Mouse (Mus musculus): ENCODE data around the gene Glt1d1. TPM values are rescaled to one million over a fixed set of nuclear protein-coding genes. Genes with fewer than 3 reads are reported as not detected.
A peak's percentile ranks its signal among the peaks of the same experiment; 100 is the strongest.

Gene Glt1d1
- total RNA-seq, 2 experiments from 2014 or later, result 21.6 to 27.1 TPM

GRCm38 (mm10) chr5:127611881-127612280 is 20.2 kb upstream of the Glt1d1 start:
- Histone ChIP-seq H3K27ac (peak overlapping the region; percentile 56), H3K4me3 (no peak overlapping the region)
- no peak for DNase-seq (ENCODE audit: extremely low spot score in 1 of 2, low spot score in 2 of 2)
- intact Hi-C loops (cut with DNase I), result no loop called here
- no peak for TF ChIP-seq CTCF (IDR thresholded peaks at IDR 0.05)

- no peak for TF ChIP-seq CTCF (IDR thresholded peaks at IDR 0.05)
- intact Hi-C loops (cut with DNase I), result no loop called here
- peak overlapping the region; percentile 56; the same call in 1 of the 2 replicates for H3K27ac ChIP-seq
Observed at GRCm38 (mm10) chr5:127612397-127612796, 19.7 kb upstream of the Glt1d1 start.

DNA sequence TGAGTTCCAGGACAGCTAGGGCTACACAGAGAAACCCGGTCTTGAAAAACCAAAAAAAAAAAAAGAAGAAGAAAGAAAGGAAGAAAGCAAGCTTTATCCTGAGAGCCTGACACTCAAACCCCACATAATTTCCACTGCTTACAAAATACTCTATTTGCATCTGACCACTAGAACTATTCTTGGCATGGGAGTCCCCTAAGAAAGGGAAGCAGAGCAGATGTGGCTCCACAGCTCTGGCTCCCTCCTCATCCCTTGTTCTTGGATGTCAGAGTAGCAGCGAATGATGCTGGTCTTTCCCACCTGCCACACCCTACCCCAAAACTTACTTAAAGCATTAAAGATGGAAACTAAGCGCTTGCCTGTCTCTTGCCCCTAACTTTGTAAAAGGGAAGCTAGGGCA is 16.6 kb upstream of the Glt1d1 start:
- H3K4me3 ChIP-seq, result peak overlapping the region; percentile 98
- no peak for TF ChIP-seq CTCF (IDR thresholded peaks at IDR 0.05)
- no peak overlapping the region for H3K27ac ChIP-seq
- no peak for DNase-seq (ENCODE audit: extremely low spot score in 1 of 2, low spot score in 2 of 2)
- intact Hi-C loops (cut with DNase I), result no loop called here

More at GRCm38 (mm10) chr5:127612397-127612796, 19.7 kb upstream of the Glt1d1 start:
- no peak overlapping the region for H3K4me3 ChIP-seq
- DNase-seq (ENCODE audit: extremely low spot score in 1 of 2, low spot score in 2 of 2), result no peak

DNA sequence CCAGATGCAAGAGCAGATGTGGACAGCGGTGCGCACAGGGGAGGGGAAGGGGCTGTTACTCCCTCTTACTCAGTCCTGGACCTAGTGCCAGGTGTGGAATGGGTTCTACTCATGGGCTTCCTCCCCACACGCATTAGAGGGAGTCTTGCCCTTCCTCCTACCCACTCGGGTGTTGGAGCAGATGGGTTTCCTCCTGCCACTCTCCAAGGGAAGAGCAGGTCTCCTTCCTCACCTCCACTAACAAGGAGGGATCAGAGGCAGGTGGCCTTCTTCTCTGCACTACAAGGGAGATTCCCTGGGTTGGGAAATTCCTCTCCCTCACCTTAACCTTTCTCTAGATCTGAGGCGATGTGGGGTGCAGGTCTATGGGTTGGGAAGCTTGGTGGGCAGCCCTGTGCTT is 15.9 kb upstream of the Glt1d1 start:
- intact Hi-C loops (cut with DNase I), result no loop called here
- DNase-seq (ENCODE audit: extremely low spot score in 1 of 2, low spot score in 2 of 2), result no peak
- no peak for TF ChIP-seq CTCF (IDR thresholded peaks at IDR 0.05)
- Histone ChIP-seq H3K4me3 (peak overlapping the region; percentile 98), H3K27ac (peak overlapping the region; percentile 86)

DNA sequence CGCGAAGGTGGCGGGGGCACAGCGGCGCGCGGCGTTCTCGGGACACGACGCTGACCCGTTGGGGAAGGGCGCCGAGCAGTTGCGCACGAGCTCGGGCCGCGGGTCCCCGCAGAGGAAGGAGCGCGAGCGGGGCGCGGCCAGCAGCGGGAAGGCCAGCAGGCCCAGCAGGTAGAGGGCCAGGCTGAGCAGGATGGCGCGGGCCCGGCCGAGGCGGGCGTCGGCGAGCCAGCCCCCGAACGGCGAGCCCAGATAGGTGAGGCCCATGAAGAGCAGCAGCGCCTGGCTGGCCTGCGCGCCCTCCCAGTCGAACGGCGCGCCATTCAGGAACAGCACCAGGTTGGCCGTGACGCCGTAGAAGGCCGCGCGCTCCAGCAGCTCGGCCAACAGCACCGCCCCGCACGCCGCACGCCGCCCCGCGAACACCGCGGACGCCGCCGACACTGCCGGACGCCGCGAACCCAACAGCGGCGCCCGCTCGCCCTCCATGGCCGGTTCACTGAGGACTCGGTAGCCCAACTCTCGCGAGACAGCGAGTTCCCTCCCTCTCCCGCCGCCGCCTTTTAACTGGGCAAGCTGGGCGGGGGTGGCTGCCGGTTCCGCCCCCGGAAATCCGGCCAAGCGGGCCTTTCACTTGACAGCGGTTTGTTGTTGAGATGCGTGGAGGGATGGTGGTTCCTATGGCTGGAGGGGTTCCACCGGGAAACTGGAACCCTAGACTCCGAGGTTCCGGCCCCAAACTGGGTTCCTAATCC is 15.0 kb upstream of the Glt1d1 start:
- intact Hi-C loops (cut with DNase I), result no loop called here
- peak overlapping the region; percentile 86 for H3K27ac ChIP-seq

GRCm38 (mm10) chr5:127618834-127619233 is 13.2 kb upstream of the Glt1d1 start:
- no peak for TF ChIP-seq CTCF (IDR thresholded peaks at IDR 0.05)
- intact Hi-C loops (cut with DNase I), result no loop called here

More for the DNA sequence above, 15.0 kb upstream of the Glt1d1 start:
- DNase-seq (ENCODE audit: extremely low spot score in 1 of 2, low spot score in 2 of 2), result peak; percentile 98
- H3K4me3 ChIP-seq, result peak overlapping the region; percentile 98
- TF ChIP-seq CTCF (IDR thresholded peaks at IDR 0.05), result no peak

GRCm38 (mm10) chr5:127620371-127620770 is 11.7 kb upstream of the Glt1d1 start:
- TF ChIP-seq CTCF (IDR thresholded peaks at IDR 0.05), result no peak
- no peak overlapping the region for H3K4me3 ChIP-seq
- intact Hi-C loops (cut with DNase I), result no loop called here
- no peak overlapping the region for H3K27ac ChIP-seq
- DNase-seq (ENCODE audit: extremely low spot score in 1 of 2, low spot score in 2 of 2), result no peak

More at GRCm38 (mm10) chr5:127618834-127619233, 13.2 kb upstream of the Glt1d1 start:
- Histone ChIP-seq H3K27ac (no peak overlapping the region), H3K4me3 (no peak overlapping the region)
- no peak for DNase-seq (ENCODE audit: extremely low spot score in 1 of 2, low spot score in 2 of 2)

DNA sequence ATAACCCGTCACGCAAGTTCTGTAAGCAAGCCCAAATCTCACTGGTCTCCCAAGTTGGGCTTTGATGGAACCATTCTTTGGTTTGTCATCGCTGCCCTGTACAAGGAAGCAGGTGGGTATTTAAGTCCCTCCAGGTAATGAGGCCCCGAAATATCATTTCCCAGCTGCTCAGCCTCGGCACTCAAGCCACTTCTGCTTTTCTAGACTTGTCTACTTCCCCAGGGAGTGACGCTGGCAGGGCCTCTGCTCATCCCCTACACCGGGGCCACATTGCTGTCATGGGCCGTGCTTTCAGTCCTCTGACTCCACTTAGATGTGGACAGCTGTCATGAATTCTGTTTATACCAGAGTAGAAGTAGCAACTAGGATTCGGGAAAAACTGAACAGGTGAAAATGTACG is 11.0 kb upstream of the Glt1d1 start:
- Histone ChIP-seq H3K27ac (no peak overlapping the region), H3K4me3 (no peak overlapping the region)
- no peak for DNase-seq (ENCODE audit: extremely low spot score in 1 of 2, low spot score in 2 of 2)
- TF ChIP-seq CTCF (IDR thresholded peaks at IDR 0.05), result no peak
- intact Hi-C loops (cut with DNase I), result no loop called here

- Histone ChIP-seq H3K27ac (no peak overlapping the region), H3K4me3 (no peak overlapping the region)
- TF ChIP-seq CTCF (IDR thresholded peaks at IDR 0.05), result no peak
- intact Hi-C loops (cut with DNase I), result no loop called here
- no peak for DNase-seq (ENCODE audit: extremely low spot score in 1 of 2, low spot score in 2 of 2)
Observed at GRCm38 (mm10) chr5:127624427-127625213, 7.4 kb upstream of the Glt1d1 start.

- intact Hi-C loops (cut with DNase I), result no loop called here
- no peak overlapping the region for H3K27ac ChIP-seq
- no peak for DNase-seq (ENCODE audit: extremely low spot score in 1 of 2, low spot score in 2 of 2)
- peak; percentile 7; the same call in 1 of the 2 replicates for TF ChIP-seq CTCF (IDR thresholded peaks at IDR 0.05)
- H3K4me3 ChIP-seq, result no peak overlapping the region
Observed at GRCm38 (mm10) chr5:127627242-127627641, 4.8 kb upstream of the Glt1d1 start.

DNA sequence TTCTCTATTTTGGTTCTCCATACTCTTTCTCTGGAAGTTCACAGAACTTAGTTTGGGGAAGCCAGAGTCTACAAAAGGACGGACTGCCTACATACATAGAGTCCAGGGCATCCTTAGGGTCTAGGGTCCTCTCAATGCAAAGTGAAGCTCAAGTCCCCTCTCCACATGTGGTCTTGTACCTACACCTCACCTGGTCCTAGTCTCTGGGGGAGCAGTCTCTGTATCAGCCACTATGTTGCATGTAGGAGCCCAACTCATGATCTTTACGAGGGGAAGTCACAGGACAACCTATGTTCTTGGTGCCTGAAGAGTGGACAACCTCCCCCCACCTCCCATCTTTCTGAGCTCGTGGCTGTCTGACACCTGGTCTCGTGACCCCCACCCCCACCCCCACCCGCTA is 391 bp upstream of the Glt1d1 start:
- H3K27ac ChIP-seq, result peak overlapping the region; percentile 90; the same call in 1 of the 2 replicates
- TF ChIP-seq CTCF (IDR thresholded peaks at IDR 0.05), result no peak
- intact Hi-C loops (cut with DNase I), result no loop called here
- H3K4me3 ChIP-seq, result peak overlapping the region; percentile 66
- DNase-seq (ENCODE audit: extremely low spot score in 1 of 2, low spot score in 2 of 2), result no peak

GRCm38 (mm10) chr5:127633188-127633587 is 1.1 kb downstream of the Glt1d1 start:
- no peak overlapping the region for H3K27ac ChIP-seq
- DNase-seq (ENCODE audit: extremely low spot score in 1 of 2, low spot score in 2 of 2), result no peak
- no peak for TF ChIP-seq CTCF (IDR thresholded peaks at IDR 0.05)
- intact Hi-C loops (cut with DNase I), result no loop called here
- peak overlapping the region; percentile 66 for H3K4me3 ChIP-seq

Measured in left cerebral cortex, adult 2 months (tissue).